Mouse (Mus musculus) intestine, embryonic 14.5 days (tissue): ENCODE results near the gene Chrm3. TPM values are rescaled to one million over a fixed set of nuclear protein-coding genes. Genes with fewer than 3 reads are reported as not detected.

Experiments used
- ATAC-seq: fragments of 200-750 bp; cut with Nextera tagmentation; replicated peaks from 2 replicates; pipeline ENCODE4 v1.8.0; 2017; ENCODE audit warnings: low read depth, moderate number of reproducible peaks, moderate TSS enrichment, moderate library complexity; ENCODE audit not compliant: low FRiP score, low TSS enrichment
- DNase-seq: peaks from one replicate; pipeline ENCODE4 v3.0.0-alpha.2; 2018; ENCODE audit warnings: low spot score
- H3K27ac ChIP-seq: fragments of 300-500 bp; sonication (generic); 2 replicates; pipeline ENCODE4 v1.5.1; 2014; ENCODE audit warnings: low read depth, mild to moderate bottlenecking, control low read depth
- H3K27me3 ChIP-seq: fragments of 300-500 bp; sonication (generic); replicated peaks from 2 replicates; pipeline ENCODE4 v1.6.1; 2014; ENCODE audit warnings: low read length, control low read depth; ENCODE audit not compliant: control insufficient read depth, insufficient read depth
- H3K36me3 ChIP-seq: fragments of 300-500 bp; sonication (generic); 2 replicates; pipeline ENCODE4 v1.6.1; 2014; ENCODE audit warnings: low read length, control low read depth; ENCODE audit not compliant: control insufficient read depth, insufficient read depth
- H3K4me1 ChIP-seq: fragments of 300-500 bp; sonication (generic); replicated peaks from 2 replicates; pipeline ENCODE4 v1.6.1; 2014; ENCODE audit warnings: low read length, control low read depth, mixed read lengths; ENCODE audit not compliant: control insufficient read depth, insufficient read depth
- H3K4me2 ChIP-seq: fragments of 300-500 bp; sonication (generic); 2 replicates; pipeline ENCODE4 v1.6.1; 2014; ENCODE audit warnings: low read length
- H3K4me3 ChIP-seq: fragments of 300-500 bp; sonication (generic); 2 replicates; pipeline ENCODE4 v1.5.1; 2014; ENCODE audit warnings: low read depth, low read length, control low read depth, mixed read lengths
- H3K9ac ChIP-seq: fragments of 300-500 bp; sonication (generic); 2 replicates; pipeline ENCODE4 v1.6.1; 2014; ENCODE audit warnings: mild to moderate bottlenecking, low read length
- H3K9me3 ChIP-seq: fragments of 300-500 bp; sonication (generic); 2 replicates; pipeline ENCODE4 v1.6.1; 2016; ENCODE audit warnings: low read length, control low read depth; ENCODE audit not compliant: control insufficient read depth
- WGBS: fragments of 180-500 bp; shearing (Covaris S2); extraction: QIAGEN DNeasy Blood & Tissue Kit; methylation state at CpG from one replicate; pipeline ENCODE4 v1.1.7; 2014; 5-methylcytosine and 5-hydroxymethylcytosine counted together
- polyA plus RNA-seq: library from polyadenylated mRNA; unstranded; fragments of >200 nt; fragmentation: Nextera tagmentation; extraction: Ambion mirVana; gene quantifications from 2 replicates; pipeline ENCODE4 v1.2.1, GENCODE M21; 2014

Chrm3 gene
- polyA plus RNA-seq, 1 experiment from 2014 or later, result 1.6 TPM

GRCm38 (mm10) chr13:9882362-9883282 is 478.0 kb downstream of the Chrm3 start:
- Histone ChIP-seq H3K9ac (no peak overlapping the region), H3K4me1 (no peaks in the 10 kb centered on the region), H3K4me3 (no peak overlapping the region), H3K36me3 (no peaks in the 10 kb centered on the region), H3K9me3 (no peaks in the 10 kb centered on the region), H3K4me2 (no peak overlapping the region), H3K27me3 (no peaks in the 10 kb centered on the region), H3K27ac (peak overlapping the region; percentile 25; the same call in 1 of the 2 replicates)
- peak; percentile 84 for DNase-seq
- WGBS, result 32% methylated on average over 15 of the region's 15 CpGs
- peak; percentile 87 for ATAC-seq

GRCm38 (mm10) chr13:9881930-9882329 is 478.7 kb downstream of the Chrm3 start:
- ATAC-seq (peak; percentile 25; the same call in 1 of the 2 replicates), DNase-seq (no peak)
- no peak overlapping the region for H3K4me3 ChIP-seq
- H3K36me3 ChIP-seq, result no peaks in the 10 kb centered on the region
- H3K4me1 ChIP-seq, result no peaks in the 10 kb centered on the region
- H3K4me2 ChIP-seq, result no peak overlapping the region
- no peak overlapping the region for H3K27ac ChIP-seq
- H3K9me3 ChIP-seq, result no peaks in the 10 kb centered on the region
- WGBS, result 23% methylated on average over 4 of the region's 4 CpGs
- H3K27me3 ChIP-seq, result no peaks in the 10 kb centered on the region
- H3K9ac ChIP-seq, result no peak overlapping the region

- DNase-seq (no peak), ATAC-seq (no peak)
- Histone ChIP-seq H3K9ac (no peak overlapping the region), H3K27me3 (no peaks in the 10 kb centered on the region), H3K4me3 (no peak overlapping the region), H3K36me3 (no peaks in the 10 kb centered on the region), H3K4me1 (no peaks in the 10 kb centered on the region), H3K27ac (no peak overlapping the region), H3K9me3 (no peaks in the 10 kb centered on the region), H3K4me2 (no peak overlapping the region)
- WGBS, result 85% methylated on average over 4 of the region's 4 CpGs
Observed at GRCm38 (mm10) chr13:9880401-9880800, 480.2 kb downstream of the Chrm3 start.

GRCm38 (mm10) chr13:9878596-9879010 is 482.0 kb downstream of the Chrm3 start:
- H3K4me1 ChIP-seq, result no peaks in the 10 kb centered on the region
- H3K9ac ChIP-seq, result no peak overlapping the region
- no peak overlapping the region for H3K27ac ChIP-seq
- H3K27me3 ChIP-seq, result no peaks in the 10 kb centered on the region
- H3K9me3 ChIP-seq, result no peaks in the 10 kb centered on the region
- no peak overlapping the region for H3K4me3 ChIP-seq
- ATAC-seq, result no peak
- no peaks in the 10 kb centered on the region for H3K36me3 ChIP-seq
- no peak overlapping the region for H3K4me2 ChIP-seq
- no peak for DNase-seq
- WGBS, result 90% methylated on average over 7 of the region's 7 CpGs

- Histone ChIP-seq H3K9me3 (no peaks in the 10 kb centered on the region), H3K4me2 (no peak overlapping the region), H3K36me3 (no peaks in the 10 kb centered on the region), H3K27ac (no peak overlapping the region), H3K4me1 (no peaks in the 10 kb centered on the region), H3K4me3 (no peak overlapping the region), H3K9ac (no peak overlapping the region), H3K27me3 (no peaks in the 10 kb centered on the region)
- DNase-seq, result no peak
- 77% methylated on average over 3 of the region's 3 CpGs for WGBS
- no peak for ATAC-seq
Observed at GRCm38 (mm10) chr13:9873377-9873776, 487.3 kb downstream of the Chrm3 start.

GRCm38 (mm10) chr13:9866161-9866560 is 494.5 kb downstream of the Chrm3 start:
- Histone ChIP-seq H3K4me3 (no peak overlapping the region), H3K4me2 (no peak overlapping the region), H3K9ac (no peak overlapping the region), H3K9me3 (no peaks in the 10 kb centered on the region), H3K36me3 (no peaks in the 10 kb centered on the region), H3K27ac (no peak overlapping the region), H3K4me1 (no peaks in the 10 kb centered on the region), H3K27me3 (no peaks in the 10 kb centered on the region)
- ATAC-seq, result no peak
- DNase-seq, result peak; percentile 27
- 78% methylated on average over 2 of the region's 2 CpGs for WGBS

GRCm38 (mm10) chr13:9847515-9847914 is 513.1 kb downstream of the Chrm3 start:
- no peaks in the 10 kb centered on the region for H3K4me1 ChIP-seq
- H3K9me3 ChIP-seq, result no peaks in the 10 kb centered on the region
- no peak overlapping the region for H3K4me3 ChIP-seq
- 76% methylated on average over 3 of the region's 3 CpGs for WGBS
- H3K9ac ChIP-seq, result no peak overlapping the region
- ATAC-seq (no peak), DNase-seq (no peak)
- H3K36me3 ChIP-seq, result no peaks in the 10 kb centered on the region
- H3K4me2 ChIP-seq, result no peak overlapping the region
- H3K27me3 ChIP-seq, result no peaks in the 10 kb centered on the region
- no peak overlapping the region for H3K27ac ChIP-seq

GRCm38 (mm10) chr13:9846543-9847434 is 513.9 kb downstream of the Chrm3 start:
- no peak overlapping the region for H3K4me3 ChIP-seq
- no peak overlapping the region for H3K4me2 ChIP-seq
- H3K36me3 ChIP-seq, result no peaks in the 10 kb centered on the region
- no peaks in the 10 kb centered on the region for H3K9me3 ChIP-seq
- H3K9ac ChIP-seq, result no peak overlapping the region
- H3K27me3 ChIP-seq, result no peaks in the 10 kb centered on the region
- DNase-seq (peak; percentile 70), ATAC-seq (peak; percentile 74)
- H3K4me1 ChIP-seq, result no peaks in the 10 kb centered on the region
- no peak overlapping the region for H3K27ac ChIP-seq
- WGBS, result 36% methylated on average over 14 of the region's 14 CpGs
